Mouse (Mus musculus): ENCODE results near the gene Bcs1l. TPM values are rescaled to one million over a fixed set of nuclear protein-coding genes. Genes with fewer than 3 reads are reported as not detected.

The Bcs1l gene
- polyA plus RNA-seq, 1 experiment from 2014 or later = 23.3 TPM

DNA sequence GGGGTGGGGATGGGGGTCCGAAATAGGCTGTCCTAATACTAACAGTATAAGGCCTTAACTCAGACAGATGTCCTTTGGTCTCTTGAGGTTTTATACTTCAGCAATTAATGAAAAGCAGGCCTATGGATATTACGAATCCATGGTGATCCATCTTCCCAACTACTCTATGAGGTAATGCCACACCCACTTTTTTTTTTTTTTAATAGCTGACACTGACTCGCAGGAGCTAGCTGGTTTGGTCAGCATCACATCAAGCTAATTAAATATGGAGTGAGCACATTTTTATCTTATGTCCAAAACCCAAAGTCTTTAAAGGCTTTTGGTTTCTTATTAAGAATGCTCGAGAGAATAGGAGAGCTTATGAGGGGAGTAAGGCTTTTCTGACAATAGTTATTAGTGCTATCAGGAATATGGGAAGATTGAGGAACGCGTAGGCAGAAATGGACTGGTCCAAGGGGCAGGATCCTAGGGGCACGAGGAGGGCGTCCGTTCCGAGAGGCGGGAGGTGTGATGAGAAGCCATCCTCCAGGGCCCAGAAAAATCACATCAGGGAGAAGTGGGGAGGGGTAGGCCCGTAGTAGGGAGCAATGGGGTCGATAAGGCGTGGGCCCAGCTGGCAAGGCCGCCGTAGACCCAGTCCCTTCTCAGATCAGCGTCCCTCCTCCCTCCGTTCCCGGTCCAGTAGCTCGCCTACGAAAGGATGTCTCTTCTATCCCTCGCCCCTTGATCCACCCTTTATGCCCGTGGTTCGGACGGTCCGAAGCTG lies 12.6 kb downstream of the Bcs1l start:
- peak; percentile 83 for ATAC-seq (ENCODE audit: low FRiP score)
- Histone ChIP-seq H3K27ac (peak overlapping the region; percentile 67), H3K27me3 (no peaks in the 10 kb centered on the region), H3K36me3 (peaks cover 47% of the 10 kb centered on the region), H3K4me2 (peak overlapping the region; percentile 89), H3K4me3 (peak overlapping the region; percentile 77), H3K9me3 (no peaks in the 10 kb centered on the region), H3K4me1 (replicated peaks) (peaks cover 21% of the 10 kb centered on the region), H3K9ac (peak overlapping the region; percentile 88)
- WGBS = 9% methylated on average over 26 of the region's 26 CpGs

DNA sequence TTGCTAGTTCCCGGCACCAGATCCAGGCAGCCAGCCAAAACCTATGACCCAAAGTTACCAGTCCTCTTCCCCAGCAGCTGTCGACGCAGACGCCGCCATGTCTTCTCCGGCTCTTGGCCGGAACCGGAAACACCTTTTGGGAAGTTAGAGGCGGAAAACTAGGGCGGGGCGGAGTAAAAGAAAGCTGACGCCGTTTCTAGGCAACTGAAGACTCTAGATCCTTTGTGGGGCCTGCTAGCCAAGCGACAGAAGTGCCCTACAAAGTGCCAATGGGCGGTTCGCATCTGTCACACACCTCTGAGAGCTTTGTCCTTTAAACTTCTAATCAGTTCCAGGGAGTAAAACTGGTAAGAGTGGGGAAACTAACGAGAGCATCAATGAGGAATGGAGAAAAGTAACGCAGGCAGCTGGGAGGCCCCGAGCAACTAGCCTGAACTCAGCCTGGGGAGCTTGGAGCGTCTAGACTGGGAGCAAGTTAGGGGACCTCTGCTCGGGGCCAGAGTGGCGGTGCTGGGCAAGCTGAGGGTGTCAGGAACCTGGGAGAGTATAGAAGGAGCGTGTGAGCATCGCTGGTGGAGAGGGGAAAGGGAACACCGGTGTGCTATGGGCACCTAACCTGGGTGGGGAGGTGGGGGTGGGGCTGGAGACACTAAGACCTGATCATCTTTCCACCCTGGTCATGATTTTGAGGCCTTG lies 13.3 kb downstream of the Bcs1l start, which contains the start of the genes Rnf25 and Stk36:
TSS of gene Rnf25 (minus strand) at position 131 of the 696 bp plus-strand sequence.
TSS of gene Stk36 (plus strand) at position 179 of the 696 bp plus-strand sequence.
- Histone ChIP-seq H3K4me1 (replicated peaks) (peaks cover 21% of the 10 kb centered on the region), H3K4me2 (peak within 1 kb of the TSS; percentile 89), H3K9ac (peak within 1 kb of the TSS; percentile 88), H3K9me3 (no peaks in the 10 kb centered on the region), H3K27me3 (no peaks in the 10 kb centered on the region), H3K36me3 (peaks cover 43% of the 10 kb centered on the region), H3K27ac (peak within 1 kb of the TSS; percentile 67), H3K4me3 (peak within 1 kb of the TSS; percentile 77)
- ATAC-seq (ENCODE audit: low FRiP score) = peak; percentile 86
- 9% methylated on average over 25 of the region's 25 CpGs for WGBS

DNA sequence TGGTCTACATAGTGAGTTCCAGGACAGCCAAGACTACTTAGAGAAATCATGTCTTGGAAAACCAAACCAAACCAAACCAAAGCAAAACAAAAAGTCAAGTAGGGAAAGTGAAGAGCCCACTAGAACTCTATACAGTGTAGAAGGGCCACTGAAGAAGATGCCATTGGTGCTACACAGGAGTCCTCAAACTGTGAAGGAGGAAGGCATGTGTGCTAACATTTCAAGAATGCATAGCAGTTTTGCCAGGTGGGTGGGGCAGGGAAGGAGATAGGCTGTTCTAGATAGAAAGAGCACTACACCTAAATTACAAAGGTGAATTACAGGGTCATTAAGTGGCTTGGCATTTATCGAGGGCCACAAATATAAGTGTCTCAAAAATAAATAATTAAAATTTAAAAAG lies 36.1 kb downstream of the Bcs1l start:
- H3K27ac ChIP-seq = no peak overlapping the region
- no peak overlapping the region for H3K4me2 ChIP-seq
- ATAC-seq (ENCODE audit: low FRiP score) = no peak
- no peaks in the 10 kb centered on the region for H3K9me3 ChIP-seq
- H3K36me3 ChIP-seq = peaks cover 81% of the 10 kb centered on the region
- H3K9ac ChIP-seq = no peak overlapping the region
- no peak overlapping the region for H3K4me3 ChIP-seq
- no peaks in the 10 kb centered on the region for H3K27me3 ChIP-seq
- no peaks in the 10 kb centered on the region for H3K4me1 ChIP-seq (replicated peaks)
- WGBS = 100% methylated on average over 1 of the region's 1 CpGs

- Histone ChIP-seq H3K9me3 (no peaks in the 10 kb centered on the region), H3K4me3 (no peak overlapping the region), H3K27me3 (no peaks in the 10 kb centered on the region), H3K4me2 (no peak overlapping the region), H3K9ac (no peak overlapping the region), H3K27ac (no peak overlapping the region), H3K4me1 (replicated peaks) (no peaks in the 10 kb centered on the region), H3K36me3 (peaks cover 79% of the 10 kb centered on the region)
- no peak for ATAC-seq (ENCODE audit: low FRiP score)
- WGBS = 92% methylated on average over 4 of the region's 4 CpGs
Observed at GRCm38 (mm10) chr1:74626076-74626475, 38.0 kb downstream of the Bcs1l start.

GRCm38 (mm10) chr1:74628001-74628400 lies 39.9 kb downstream of the Bcs1l start:
- peaks cover 66% of the 10 kb centered on the region for H3K36me3 ChIP-seq
- H3K4me1 ChIP-seq (replicated peaks) = no peaks in the 10 kb centered on the region
- no peaks in the 10 kb centered on the region for H3K27me3 ChIP-seq
- H3K4me2 ChIP-seq = no peak overlapping the region
- no peak overlapping the region for H3K27ac ChIP-seq
- H3K4me3 ChIP-seq = no peak overlapping the region
- no peak overlapping the region for H3K9ac ChIP-seq
- H3K9me3 ChIP-seq = no peaks in the 10 kb centered on the region
- WGBS = 37% methylated on average over 7 of the region's 7 CpGs
- ATAC-seq (ENCODE audit: low FRiP score) = no peak

- no peaks in the 10 kb centered on the region for H3K27me3 ChIP-seq
- no peak overlapping the region for H3K9ac ChIP-seq
- H3K27ac ChIP-seq = no peak overlapping the region
- no peak overlapping the region for H3K4me2 ChIP-seq
- no peak overlapping the region for H3K4me3 ChIP-seq
- ATAC-seq (ENCODE audit: low FRiP score) = no peak
- H3K4me1 ChIP-seq (replicated peaks) = no peaks in the 10 kb centered on the region
- H3K9me3 ChIP-seq = no peaks in the 10 kb centered on the region
- H3K36me3 ChIP-seq = peaks cover 51% of the 10 kb centered on the region
- WGBS = 88% methylated on average over 4 of the region's 4 CpGs
Observed at GRCm38 (mm10) chr1:74632734-74633133, 44.6 kb downstream of the Bcs1l start.

Small RNA genes within 50 kb of the gene (microRNA-seq; reads per million reads assigned to microRNA genes)
- not detected for gene Gm25035

Other genes with a start within 250 kb of the Bcs1l start
- 0.80 and 1.6 TPM in 2 replicates for gene Catip, start 226.2 kb upstream of the Bcs1l start, polyA plus RNA-seq (2015; fragmentation: Nextera tagmentation; extraction: Ambion mirVana)
- gene Slc11a1, start 213.1 kb upstream of the Bcs1l start, polyA plus RNA-seq (2015; fragmentation: Nextera tagmentation; extraction: Ambion mirVana) = 2.4 and 2.5 TPM in 2 replicates
- gene Ctdsp1, start 196.8 kb upstream of the Bcs1l start, polyA plus RNA-seq (2015; fragmentation: Nextera tagmentation; extraction: Ambion mirVana) = 18.5 and 19.8 TPM in 2 replicates
- gene Vil1, start 178.9 kb upstream of the Bcs1l start, polyA plus RNA-seq (2015; fragmentation: Nextera tagmentation; extraction: Ambion mirVana) = 0.16 and 0.18 TPM in 2 replicates
- gene Cnot9, start 82.2 kb upstream of the Bcs1l start, polyA plus RNA-seq (2015; fragmentation: Nextera tagmentation; extraction: Ambion mirVana) = 49.6 and 51.6 TPM in 2 replicates
- gene Plcd4, start 45.4 kb upstream of the Bcs1l start, polyA plus RNA-seq (2015; fragmentation: Nextera tagmentation; extraction: Ambion mirVana) = 3.4 and 4.1 TPM in 2 replicates
- gene Usp37, start 44.0 kb upstream of the Bcs1l start, polyA plus RNA-seq (2015; fragmentation: Nextera tagmentation; extraction: Ambion mirVana) = 27.2 and 28.1 TPM in 2 replicates
- gene Zfp142, start within 50 bp of the Bcs1l start, polyA plus RNA-seq (2015; fragmentation: Nextera tagmentation; extraction: Ambion mirVana) = 7.7 and 8.3 TPM in 2 replicates
- gene Rnf25, start 13.1 kb downstream of the Bcs1l start, polyA plus RNA-seq (2015; fragmentation: Nextera tagmentation; extraction: Ambion mirVana) = 46.4 and 47.5 TPM in 2 replicates
- 22.1 and 24.8 TPM in 2 replicates for gene Stk36, start 13.2 kb downstream of the Bcs1l start, polyA plus RNA-seq (2015; fragmentation: Nextera tagmentation; extraction: Ambion mirVana)
- 11.9 and 13.3 TPM in 2 replicates for gene Ttll4, start 73.5 kb downstream of the Bcs1l start, polyA plus RNA-seq (2015; fragmentation: Nextera tagmentation; extraction: Ambion mirVana)
- gene Cyp27a1, start 125.3 kb downstream of the Bcs1l start, polyA plus RNA-seq (2015; fragmentation: Nextera tagmentation; extraction: Ambion mirVana) = 2.1 TPM in 2 replicates
- 0.16 and 0.21 TPM in 2 replicates for gene Prkag3, start 160.9 kb downstream of the Bcs1l start, polyA plus RNA-seq (2015; fragmentation: Nextera tagmentation; extraction: Ambion mirVana)
- gene Wnt6, start 183.6 kb downstream of the Bcs1l start, polyA plus RNA-seq (2015; fragmentation: Nextera tagmentation; extraction: Ambion mirVana) = 3.6 and 4.5 TPM in 2 replicates
- gene Wnt10a, start 203.2 kb downstream of the Bcs1l start, polyA plus RNA-seq (2015; fragmentation: Nextera tagmentation; extraction: Ambion mirVana) = 0.19 and 0.45 TPM in 2 replicates

Measured in hindbrain, embryonic 13.5 days (tissue).